Mouse (Mus musculus) intestine, postnatal 0 days (tissue): Measurements from ENCODE around the gene Nqo2. TPM values are rescaled to one million over a fixed set of nuclear protein-coding genes. Genes with fewer than 3 reads are reported as not detected.

Experiments used
- ATAC-seq: fragments of 200-750 bp; cut with Nextera tagmentation; 2 replicates; pipeline ENCODE4 v1.8.0; 2017; ENCODE audit warnings: mild to moderate bottlenecking, moderate TSS enrichment, moderate library complexity
- H3K27ac ChIP-seq: fragments of 300-500 bp; sonication (generic); 2 replicates; pipeline ENCODE4 v1.5.1; 2014; ENCODE audit warnings: mild to moderate bottlenecking, low read depth, low read length, moderate library complexity
- H3K27me3 ChIP-seq: fragments of 300-500 bp; sonication (generic); replicated peaks from 2 replicates; pipeline ENCODE4 v1.6.1; 2014; ENCODE audit warnings: low read length, mixed read lengths; ENCODE audit not compliant: control insufficient read depth, insufficient read depth
- H3K36me3 ChIP-seq: fragments of 300-500 bp; sonication (generic); 2 replicates; pipeline ENCODE4 v1.6.1; 2014; ENCODE audit warnings: mild to moderate bottlenecking, moderate library complexity; ENCODE audit not compliant: control insufficient read depth, insufficient read depth
- H3K4me1 ChIP-seq: fragments of 300-500 bp; sonication (generic); replicated peaks from 2 replicates; pipeline ENCODE4 v1.6.1; 2014; ENCODE audit warnings: antibody characterized with exemption, low read length, mixed read lengths; ENCODE audit not compliant: control insufficient read depth, insufficient read depth
- H3K4me2 ChIP-seq: fragments of 300-500 bp; sonication (generic); replicated peaks from 2 replicates; pipeline ENCODE4 v1.6.1; 2014; ENCODE audit warnings: low read depth, mild to moderate bottlenecking, moderate library complexity
- H3K4me3 ChIP-seq: fragments of 300-500 bp; sonication (generic); 2 replicates; pipeline ENCODE4 v1.5.1; 2014; ENCODE audit warnings: low read depth, low read length
- H3K9ac ChIP-seq: fragments of 300-500 bp; sonication (generic); 2 replicates; pipeline ENCODE4 v1.6.1; 2014; ENCODE audit warnings: mild to moderate bottlenecking, low read depth, low read length
- H3K9me3 ChIP-seq: fragments of 300-500 bp; sonication (generic); 2 replicates; pipeline ENCODE4 v1.6.1; 2016; ENCODE audit warnings: mixed run types; ENCODE audit not compliant: control insufficient read depth
- CTCF ChIP-seq: sonication (generic); IDR thresholded peaks from 2 replicates; pipeline ENCODE4 v1.5.1; 2016; ENCODE audit warnings: low read depth, mild to moderate bottlenecking, control low read depth, antibody characterized with exemption, moderate library complexity
- WGBS: fragments of 180-500 bp; shearing (Covaris S2); extraction: QIAGEN DNeasy Blood & Tissue Kit; methylation state at CpG from one replicate; pipeline ENCODE4 v1.1.7; 2014; 5-methylcytosine and 5-hydroxymethylcytosine counted together
- polyA plus RNA-seq: library from polyadenylated mRNA; unstranded; fragments of >200 nt; fragmentation: Nextera tagmentation; extraction: Ambion mirVana; gene quantifications from 2 replicates; pipeline ENCODE4 v1.2.1, GENCODE M21; 2015

Gene Nqo2
- polyA plus RNA-seq, 1 experiment from 2014 or later, result 27.5 TPM

GRCm38 (mm10) chr13:34037172-34038055, 72.9 kb downstream of the Nqo2 start, which contains the start of gene Bphl:
Gene Bphl, plus strand, starts transcription at chr13:34037597.
- peak within 1 kb of the TSS; percentile 87 for H3K4me3 ChIP-seq
- peaks cover 13% of the 10 kb centered on the region for H3K36me3 ChIP-seq
- peak within 1 kb of the TSS; percentile 86 for H3K4me2 ChIP-seq
- no peak for TF ChIP-seq CTCF
- H3K4me1 ChIP-seq, result 0 out of 2 replicates have a peak, but pooled peaks cover 7% of the 10 kb centered on the region
- H3K9me3 ChIP-seq, result no peaks in the 10 kb centered on the region
- under 1% methylated on average over 37 of the region's 37 CpGs for WGBS
- peak within 1 kb of the TSS; percentile 60 for H3K27ac ChIP-seq
- peak within 1 kb of the TSS; percentile 89 for H3K9ac ChIP-seq
- no peaks in the 10 kb centered on the region for H3K27me3 ChIP-seq
- peak; percentile 82 for ATAC-seq

- 24% methylated on average over 5 of the region's 5 CpGs for WGBS
- ATAC-seq, result no peak
- H3K9ac ChIP-seq, result peak overlapping the region; percentile 89
These were observed 73.6 kb downstream of the Nqo2 start for GRCm38 (mm10) chr13:34038056-34038432.

More at GRCm38 (mm10) chr13:34038056-34038432, 73.6 kb downstream of the Nqo2 start:
- H3K4me1 ChIP-seq, result 0 out of 2 replicates have a peak, but pooled peaks cover 7% of the 10 kb centered on the region
- H3K36me3 ChIP-seq, result peaks cover 8% of the 10 kb centered on the region; the same call in 1 of the 2 replicates
- TF ChIP-seq CTCF, result no peak
- H3K4me3 ChIP-seq, result peak overlapping the region; percentile 87
- H3K4me2 ChIP-seq, result peak overlapping the region; percentile 86
- peak overlapping the region; percentile 60 for H3K27ac ChIP-seq
- no peaks in the 10 kb centered on the region for H3K27me3 ChIP-seq
- H3K9me3 ChIP-seq, result no peaks in the 10 kb centered on the region

Other genes starting within 250 kb of the Nqo2 start
- gene Serpinb6e, start 121.3 kb upstream of the Nqo2 start, polyA plus RNA-seq, result not detected in 2 replicates
- 0.09 TPM in 1 of 2 replicates, not detected in the other for gene Serpinb6c, start 59.0 kb upstream of the Nqo2 start, polyA plus RNA-seq
- 25.0 and 27.7 TPM in 2 replicates for gene Ripk1, start 37.7 kb downstream of the Nqo2 start, polyA plus RNA-seq
- 364 and 373 TPM in 2 replicates for gene Serpinb6a, start 38.1 kb downstream of the Nqo2 start, polyA plus RNA-seq
- 51.5 and 58.2 TPM in 2 replicates for gene Bphl, start 72.9 kb downstream of the Nqo2 start, polyA plus RNA-seq
- gene Tubb2a, start 113.3 kb downstream of the Nqo2 start, polyA plus RNA-seq, result 218 and 292 TPM in 2 replicates
- 14.1 and 15.4 TPM in 2 replicates for gene Tubb2b, start 165.8 kb downstream of the Nqo2 start, polyA plus RNA-seq
- 62.8 and 69.8 TPM in 2 replicates for gene Psmg4, start 198.3 kb downstream of the Nqo2 start, polyA plus RNA-seq